Mouse (Mus musculus) cerebellum, postnatal 4 days (tissue): Measurements from ENCODE around the gene Upf3b.
"Not testable (repeated sequence)": the region's sequence is repeated elsewhere in the genome, so short reads cannot be mapped to it uniquely, and the experiment has no call there.

Experiments
- DNase-seq, 2 experiments: peaks; one replicate each; pipeline ENCODE4 v3.0.0; 2022; ENCODE audit warnings: low spot score in 2 of 2, mixed read lengths in 1 of 2

Gene Upf3b

GRCm38 (mm10) chrX:37110193-37110880 is at the start of gene Upf3b:
Gene Upf3b (minus strand): TSS chrX:37110322.
- DNase-seq, result peak; percentile 53 to 85

- no peak for DNase-seq
These were observed 47.7 kb upstream of the Upf3b start for GRCm38 (mm10) chrX:37157839-37158238.

GRCm38 (mm10) chrX:37144954-37145353 is 34.8 kb upstream of the Upf3b start:
- no peak for DNase-seq

GRCm38 (mm10) chrX:37144498-37144897 is 34.4 kb upstream of the Upf3b start:
- DNase-seq, result not testable (repeated sequence)

- DNase-seq, result no peak
These were observed 31.6 kb upstream of the Upf3b start for GRCm38 (mm10) chrX:37141732-37142131.

- peak; percentile 38 to 69 for DNase-seq
These were observed 16.7 kb upstream of the Upf3b start, which contains the start of gene Nkap for GRCm38 (mm10) chrX:37126671-37127358. Gene Nkap (plus strand): TSS chrX:37126795.

- DNase-seq, result no peak
These were observed 15.4 kb upstream of the Upf3b start for GRCm38 (mm10) chrX:37125511-37125910.

GRCm38 (mm10) chrX:37120212-37120611 is 10.1 kb upstream of the Upf3b start:
- DNase-seq, result no peak

- DNase-seq, result no peak
These were observed 9.5 kb upstream of the Upf3b start for GRCm38 (mm10) chrX:37119585-37119984.

GRCm38 (mm10) chrX:37117085-37117484 is 7.0 kb upstream of the Upf3b start:
- DNase-seq, result no peak

- DNase-seq, result no peak
These were observed 715 bp upstream of the Upf3b start for GRCm38 (mm10) chrX:37110881-37111193.

- DNase-seq, result no peak
These were observed 463 bp downstream of the Upf3b start for GRCm38 (mm10) chrX:37109526-37110192.

- DNase-seq, result no peak
These were observed 6.3 kb downstream of the Upf3b start for GRCm38 (mm10) chrX:37103826-37104225.

- no peak for DNase-seq
These were observed 11.4 kb downstream of the Upf3b start for GRCm38 (mm10) chrX:37098681-37099080.

- no peak for DNase-seq
These were observed 14.9 kb downstream of the Upf3b start for GRCm38 (mm10) chrX:37095106-37095768.

GRCm38 (mm10) chrX:37091457-37091856 is 18.7 kb downstream of the Upf3b start:
- DNase-seq, result no peak

GRCm38 (mm10) chrX:37088778-37089177 is 21.3 kb downstream of the Upf3b start:
- DNase-seq, result no peak

GRCm38 (mm10) chrX:37085665-37086064 is 24.5 kb downstream of the Upf3b start:
- no peak for DNase-seq

GRCm38 (mm10) chrX:37084927-37085660 is 25.0 kb downstream of the Upf3b start, which contains the start of gene Rpl39:
Gene Rpl39 (minus strand): TSS chrX:37085402.
- DNase-seq, result peak; percentile 45 to 74

- DNase-seq, result no peak
These were observed 25.7 kb downstream of the Upf3b start for GRCm38 (mm10) chrX:37084318-37084926.

GRCm38 (mm10) chrX:37081194-37081593 is 28.9 kb downstream of the Upf3b start:
- DNase-seq, result no peak
